Comparison of ENCODE assay signal across 9 mouse cellular contexts in the genomic region with DNA sequence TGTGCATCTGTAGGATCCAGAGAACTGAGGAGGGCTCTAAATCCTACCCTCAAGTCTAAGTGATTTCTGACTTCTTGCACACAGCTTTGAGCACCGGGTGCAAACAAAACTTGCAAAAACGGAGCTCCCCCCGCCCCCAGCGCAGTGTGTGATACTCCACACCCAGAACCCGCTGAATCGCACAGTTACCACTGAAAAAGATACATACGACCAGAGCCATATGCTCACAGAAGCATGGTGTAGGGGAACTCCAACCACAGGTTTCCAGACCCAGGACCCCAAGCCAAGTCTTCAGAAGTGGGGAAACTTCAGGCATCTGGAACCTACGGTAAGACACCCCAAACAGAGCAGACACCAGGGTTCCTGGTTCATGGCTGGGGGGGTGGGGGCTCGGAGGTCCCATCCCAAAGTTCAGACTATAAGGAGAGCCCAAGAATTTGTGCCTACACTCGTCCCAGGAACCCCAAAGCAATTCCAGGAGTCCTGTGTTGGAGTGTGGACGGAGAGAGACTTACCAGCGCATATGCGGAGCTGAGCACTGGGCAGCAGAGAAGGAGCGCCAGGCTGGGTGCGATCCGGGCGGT. TPM values are rescaled to one million over a fixed set of nuclear protein-coding genes. Genes with fewer than 3 reads are reported as not detected.
A peak's percentile ranks its signal among the peaks of the same experiment; 100 is the strongest.
DNase-seq lines count a peak whose midpoint lies in the region; ATAC-seq and TF ChIP-seq lines count a peak whose summit lies in the region.
"Had no signal": no experiment of that assay in that cellular context is flagged by ENCODE, and none has a peak within 500 bp of the region (broad histone marks: within the 10 kb centered on the region; RNA-seq: fewer than 3 reads in every experiment).

A gene (plus strand): TSS at position 151 of the 584 bp plus-strand sequence.

- H3K27me3 ChIP-seq in kidney, postnatal 0 days (ENCODE audit: insufficient read depth, low read length), result no peaks in the 10 kb centered on the region
- H3K27me3 ChIP-seq in forebrain, embryonic 12.5 days, result peaks cover 73% of the 10 kb centered on the region
- H3K27me3 ChIP-seq in hindbrain, embryonic 11.5 days (ENCODE audit: control insufficient read depth, insufficient read depth, low read length), result 0 out of 2 replicates have a peak, but pooled peaks cover 7% of the 10 kb centered on the region
- H3K27me3 ChIP-seq in midbrain, embryonic 15.5 days (replicated peaks), result peaks cover 23% of the 10 kb centered on the region; the same call in 1 of the 2 replicates

- WGBS in kidney, postnatal 0 days, result 4% methylated on average over 17 of the region's 17 CpGs
- 4% methylated on average over 17 of the region's 17 CpGs for WGBS in forebrain, embryonic 12.5 days
- WGBS in hindbrain, embryonic 11.5 days, result 2% methylated on average over 17 of the region's 17 CpGs
- WGBS in midbrain, embryonic 15.5 days, result 5% methylated on average over 17 of the region's 17 CpGs

- peak within 1 kb of the TSS; percentile 94 for H3K4me2 ChIP-seq in kidney, postnatal 0 days (ENCODE audit: low read length)
- H3K4me2 ChIP-seq in forebrain, embryonic 12.5 days, result peak within 1 kb of the TSS; percentile 89
- peak within 1 kb of the TSS; percentile 75 for H3K4me2 ChIP-seq in hindbrain, embryonic 11.5 days (replicated peaks; ENCODE audit: low read depth, low read length)
- peak within 1 kb of the TSS; percentile 98 for H3K4me2 ChIP-seq in midbrain, embryonic 15.5 days

- no peaks in the 10 kb centered on the region for H3K36me3 ChIP-seq in kidney, postnatal 0 days (ENCODE audit: insufficient read depth, low read length)
- no peaks in the 10 kb centered on the region for H3K36me3 ChIP-seq in forebrain, embryonic 12.5 days (replicated peaks)
- no peaks in the 10 kb centered on the region for H3K36me3 ChIP-seq in hindbrain, embryonic 11.5 days (ENCODE audit: control insufficient read depth, insufficient read depth, low read length)
- H3K36me3 ChIP-seq in midbrain, embryonic 15.5 days (replicated peaks), result no peaks in the 10 kb centered on the region
- H3K36me3 ChIP-seq: G1E had no signal

- no peak for DNase-seq in kidney, postnatal 0 days (ENCODE audit: low spot score)
- no peak for DNase-seq in kidney, adult 11 months
- DNase-seq in hindbrain, embryonic 11.5 days (ENCODE audit: low spot score), result no peak
- no peak for DNase-seq in layer of hippocampus, postnatal 14 days (ENCODE audit: low spot score in 2 of 2)
- DNase-seq in kidney, postnatal 10 days, result no peak
- DNase-seq in embryo, embryonic 10.5 days (ENCODE audit: low spot score), result no peak

- H3K4me3 ChIP-seq in kidney, postnatal 0 days (replicated peaks; ENCODE audit: low read depth, low read length), result peak within 1 kb of the TSS; percentile 77
- peak within 1 kb of the TSS; percentile 59 for H3K4me3 ChIP-seq in forebrain, embryonic 12.5 days (replicated peaks)
- peak within 1 kb of the TSS; percentile 45 for H3K4me3 ChIP-seq in hindbrain, embryonic 11.5 days (ENCODE audit: low read depth, low read length)
- H3K4me3 ChIP-seq in midbrain, embryonic 15.5 days, result peak within 1 kb of the TSS; percentile 62

- H3K9me3 ChIP-seq in kidney, postnatal 0 days (replicated peaks; ENCODE audit: low read length), result no peaks in the 10 kb centered on the region
- no peaks in the 10 kb centered on the region for H3K9me3 ChIP-seq in forebrain, embryonic 12.5 days
- no peaks in the 10 kb centered on the region for H3K9me3 ChIP-seq in hindbrain, embryonic 11.5 days (ENCODE audit: control insufficient read depth, low read length)
- no peaks in the 10 kb centered on the region for H3K9me3 ChIP-seq in midbrain, embryonic 15.5 days
- H3K9me3 ChIP-seq: G1E had no signal

- peaks cover 24% of the 10 kb centered on the region for H3K4me1 ChIP-seq in kidney, postnatal 0 days (replicated peaks; ENCODE audit: insufficient read depth, low read length)
- peaks cover 18% of the 10 kb centered on the region for H3K4me1 ChIP-seq in forebrain, embryonic 12.5 days
- H3K4me1 ChIP-seq in hindbrain, embryonic 11.5 days (replicated peaks; ENCODE audit: control insufficient read depth, insufficient read depth, low read length), result no peaks in the 10 kb centered on the region; the same call in 1 of the 2 replicates
- H3K4me1 ChIP-seq in midbrain, embryonic 15.5 days, result peaks cover 20% of the 10 kb centered on the region

- ATAC-seq in kidney, postnatal 0 days (replicated peaks; ENCODE audit: low FRiP score, low read depth), result no peak
- 0 out of 2 replicates have a peak, but pooled peaks have one; percentile 2 for ATAC-seq in forebrain, embryonic 12.5 days (ENCODE audit: low FRiP score)
- peak; percentile 1; the same call in 1 of the 2 replicates for ATAC-seq in hindbrain, embryonic 11.5 days (ENCODE audit: low FRiP score)
- ATAC-seq in midbrain, embryonic 15.5 days (replicated peaks), result no peak

- peak within 1 kb of the TSS; percentile 91 for H3K27ac ChIP-seq in kidney, postnatal 0 days
- peak within 1 kb of the TSS; percentile 8; the same call in 1 of the 2 replicates for H3K27ac ChIP-seq in forebrain, embryonic 12.5 days
- peak within 1 kb of the TSS; percentile 67 for H3K27ac ChIP-seq in hindbrain, embryonic 11.5 days (ENCODE audit: low read depth, low read length)
- no peak within 1 kb of the TSS for H3K27ac ChIP-seq in midbrain, embryonic 15.5 days

- TF ChIP-seq CTCF in kidney, postnatal 0 days (IDR thresholded peaks at IDR 0.05; ENCODE audit: low read depth), result no peak

- H3K9ac ChIP-seq in kidney, postnatal 0 days (ENCODE audit: low read depth, low read length), result peak within 1 kb of the TSS; percentile 89
- peak within 1 kb of the TSS; percentile 66 for H3K9ac ChIP-seq in forebrain, embryonic 12.5 days
- peak within 1 kb of the TSS; percentile 66 for H3K9ac ChIP-seq in hindbrain, embryonic 11.5 days (ENCODE audit: low read depth, low read length)
- H3K9ac ChIP-seq in midbrain, embryonic 15.5 days, result peak within 1 kb of the TSS; percentile 69

RNA-seq across cellular contexts. Expression of the gene that starts here (rescaled TPM):
- 1.1 and 1.5 TPM in 2 replicates for polyA plus RNA-seq in kidney, postnatal 0 days (2015; fragmentation: Nextera tagmentation; extraction: Ambion mirVana)
- polyA plus RNA-seq in forebrain, embryonic 12.5 days (2016; fragmentation: Nextera tagmentation; extraction: Ambion mirVana), result 1.3 and 1.5 TPM in 2 replicates
- polyA plus RNA-seq in hindbrain, embryonic 11.5 days (2014; fragmentation: Nextera tagmentation; extraction: Ambion mirVana), result 0.42 and 0.73 TPM in 2 replicates
- polyA plus RNA-seq in midbrain, embryonic 15.5 days (2015; fragmentation: Nextera tagmentation; extraction: Ambion mirVana), result 0.56 and 2.0 TPM in 2 replicates
- total RNA-seq in layer of hippocampus, postnatal 14 days (2021), result not detected
- total RNA-seq: G1E had no signal
- polyA plus RNA-seq: G1E had no signal

Comparison
In these comparisons a context has a peak if more than half of its experiments do, and no peak if none do; other contexts are left out.
1. Peak in ATAC-seq, H3K4me3 ChIP-seq, H3K27ac ChIP-seq, H3K9ac ChIP-seq and H3K4me2 ChIP-seq in hindbrain, embryonic 11.5 days; RNA of the gene not detected or under 1 TPM.